Mouse (Mus musculus) brain, embryonic 14.5 days (tissue): ENCODE data around the gene Ctps.

Experiments used
- CTCF ChIP-seq: fragments of 200-500 bp; IDR thresholded peaks from 2 replicates; pipeline ENCODE4 v1.5.1; 2012; ENCODE audit warnings: inconsistent platforms, mild to moderate bottlenecking, moderate library complexity, borderline replicate concordance; ENCODE audit not compliant: insufficient read depth, insufficient read length; ENCODE audit errors: extremely low read depth
- POLR2A ChIP-seq: fragments of 200-500 bp; IDR thresholded peaks from 2 replicates; pipeline ENCODE4 v1.6.1; 2012; ENCODE audit warnings: mild to moderate bottlenecking, inconsistent platforms, borderline replicate concordance; ENCODE audit not compliant: poor library complexity, insufficient read depth, insufficient read length, severe bottlenecking; ENCODE audit errors: extremely low read depth

DNA sequence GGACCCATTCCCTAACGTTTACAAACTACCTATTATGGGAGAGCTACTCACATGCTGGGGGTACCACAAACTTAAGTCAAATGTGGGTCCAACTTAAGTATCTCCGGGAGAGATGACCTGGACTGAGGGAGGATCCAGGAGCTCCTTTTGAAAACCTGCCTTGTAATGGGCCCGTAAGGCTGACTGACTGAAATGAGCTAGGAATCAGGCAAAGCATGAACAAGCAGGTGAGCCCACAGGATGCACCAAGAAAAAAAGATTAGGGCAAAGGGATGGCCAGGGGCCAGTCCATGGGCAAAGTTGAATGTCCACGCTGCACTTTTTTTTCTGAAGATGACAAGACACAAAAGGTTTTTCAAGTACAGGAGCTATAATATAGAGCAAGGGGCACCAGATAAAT, 1.1 kb downstream of the Ctps start:
- no peak for TF ChIP-seq CTCF
- TF ChIP-seq POLR2A = no peak
